Mouse (Mus musculus): ENCODE results near the gene Pnliprp2.

GRCm38 (mm10) chr19:58823301-58823700, 63.8 kb downstream of the Pnliprp2 start:
- TF ChIP-seq CTCF (conservative IDR thresholded peaks at IDR 0.05; ENCODE audit: insufficient read depth, insufficient read length, low read depth, low read length) (no peak), POLR2A (IDR thresholded peaks at IDR 0.05; ENCODE audit: low read depth, low read length) (no peak)

All from kidney, adult 2 months (tissue).